Mouse (Mus musculus) CH12.LX (cell line): ENCODE results near the gene Deup1. TPM values are rescaled to one million over a fixed set of nuclear protein-coding genes. Genes with fewer than 3 reads are reported as not detected.

ENCODE experiments used
- DNase-seq: peaks from one replicate; pipeline ENCODE4 v3.0.0-alpha.2; 2013; ENCODE audit errors: extremely low read depth
- H3K27ac ChIP-seq: 2 replicates; pipeline ENCODE4 v1.5.1; 2012; ENCODE audit warnings: low read depth, mild to moderate bottlenecking, control low read depth, moderate library complexity; ENCODE audit not compliant: insufficient read depth
- H3K27me3 ChIP-seq: replicated peaks from 2 replicates; pipeline ENCODE3; 2012; ENCODE audit warnings: inconsistent platforms
- H3K36me3 ChIP-seq, 2 experiments: replicated peaks in 1 of 2; 2 replicates each; pipeline versions ENCODE3 to v1.6.1; 2012; ENCODE audit warnings: inconsistent platforms in 1 of 2, low read length in 1 of 2, mild to moderate bottlenecking in 1 of 2, mixed read lengths in 1 of 2, moderate library complexity in 1 of 2; ENCODE audit not compliant: control insufficient read depth in 1 of 2, insufficient read depth in 1 of 2
- H3K4me1 ChIP-seq, 2 experiments: 2 replicates each; pipeline ENCODE4 v1.6.1; 2012; ENCODE audit warnings: inconsistent platforms in 1 of 2, moderate library complexity in 1 of 2; ENCODE audit not compliant: insufficient read depth in 2 of 2, control insufficient read depth in 1 of 2
- H3K4me2 ChIP-seq: 2 replicates; pipeline ENCODE4 v1.6.1; 2012; ENCODE audit warnings: low read depth, mild to moderate bottlenecking, control low read depth; ENCODE audit not compliant: poor library complexity, insufficient read depth, severe bottlenecking
- H3K4me3 ChIP-seq, 3 experiments: fragments of 150-350 bp in 1 of 3; sonication (generic) in 1 of 3; replicated peaks in 1 of 3; 2 replicates each; pipeline versions ENCODE3 to v1.5.1; 2011 to 2012; ENCODE audit warnings: low read depth in 2 of 3, low read length in 2 of 3, mild to moderate bottlenecking in 2 of 3, moderate library complexity in 2 of 3, control low read depth in 1 of 3, improper control_type of control experiment in 1 of 3, inconsistent platforms in 1 of 3, mixed read lengths in 1 of 3; ENCODE audit not compliant: poor library complexity in 1 of 3
- H3K79me2 ChIP-seq: replicated peaks from 2 replicates; pipeline ENCODE4 v1.6.1; 2012; ENCODE audit warnings: mild to moderate bottlenecking, moderate library complexity; ENCODE audit not compliant: control insufficient read depth, poor library complexity, insufficient read depth, severe bottlenecking; ENCODE audit errors: extremely low read depth
- H3K9ac ChIP-seq: 2 replicates; pipeline ENCODE4 v1.6.1; 2012; ENCODE audit warnings: low read depth, mild to moderate bottlenecking, control low read depth, moderate library complexity; ENCODE audit not compliant: insufficient read depth
- H3K9me3 ChIP-seq: replicated peaks from 2 replicates; pipeline ENCODE3; 2012; ENCODE audit warnings: low read length, inconsistent platforms, mixed read lengths
- BHLHE40 ChIP-seq: IDR thresholded peaks from 2 replicates; pipeline ENCODE4 v1.6.1; 2011; ENCODE audit warnings: mild to moderate bottlenecking, low read depth, low read length, improper control_type of control experiment
- CHD1 ChIP-seq: IDR thresholded peaks from 2 replicates; pipeline ENCODE4 v1.6.1; 2012; ENCODE audit warnings: low read depth, low read length, improper control_type of control experiment, inconsistent platforms
- CHD2 ChIP-seq: IDR thresholded peaks from 2 replicates; pipeline ENCODE4 v1.6.1; 2011; ENCODE audit warnings: low read length, improper control_type of control experiment
- CTCF ChIP-seq, 2 experiments: IDR thresholded peaks in 1 of 2; conservative IDR thresholded peaks in 1 of 2; 2 replicates each; pipeline ENCODE4 v1.5.1; 2011 to 2012; ENCODE audit warnings: low read depth in 2 of 2, low read length in 2 of 2, improper control_type of control experiment in 1 of 2, inconsistent platforms in 1 of 2, mild to moderate bottlenecking in 1 of 2, moderate library complexity in 1 of 2
- EP300 ChIP-seq: IDR thresholded peaks from 2 replicates; pipeline ENCODE4 v1.6.1; 2011; ENCODE audit warnings: low read length, improper control_type of control experiment
- ETS1 ChIP-seq: conservative IDR thresholded peaks from 2 replicates; pipeline ENCODE4 v1.6.1; 2012; ENCODE audit warnings: low read depth, mild to moderate bottlenecking, inconsistent platforms, low read length, improper control_type of control experiment, moderate library complexity
- GABPA ChIP-seq: IDR thresholded peaks from 2 replicates; pipeline ENCODE4 v1.6.1; 2012; ENCODE audit warnings: low read depth, low read length, improper control_type of control experiment, inconsistent platforms; ENCODE audit not compliant: insufficient replicate concordance
- HCFC1 ChIP-seq: IDR thresholded peaks from 2 replicates; pipeline ENCODE4 v1.6.1; 2012; ENCODE audit warnings: low read depth, mild to moderate bottlenecking, inconsistent platforms, low read length, improper control_type of control experiment
- IRF4 ChIP-seq: IDR thresholded peaks from 2 replicates; pipeline ENCODE4 v1.6.1; 2014; ENCODE audit warnings: low read depth, mild to moderate bottlenecking, inconsistent platforms, low read length, improper control_type of control experiment
- JUND ChIP-seq: conservative IDR thresholded peaks from 2 replicates; pipeline ENCODE4 v1.6.1; 2011; ENCODE audit warnings: low read depth, low read length, improper control_type of control experiment
- KAT2A ChIP-seq: IDR thresholded peaks from 2 replicates; pipeline ENCODE4 v1.6.1; 2012; ENCODE audit warnings: low read length, improper control_type of control experiment, inconsistent platforms; ENCODE audit not compliant: insufficient replicate concordance
- MAFK ChIP-seq: IDR thresholded peaks from 2 replicates; pipeline ENCODE4 v1.6.1; 2011; ENCODE audit warnings: low read length, improper control_type of control experiment; ENCODE audit not compliant: insufficient replicate concordance
- MAX ChIP-seq: IDR thresholded peaks from 2 replicates; pipeline ENCODE4 v1.6.1; 2011; ENCODE audit warnings: low read length, improper control_type of control experiment
- MXI1 ChIP-seq: IDR thresholded peaks from 2 replicates; pipeline ENCODE4 v1.6.1; 2011; ENCODE audit warnings: mild to moderate bottlenecking, low read depth, low read length, improper control_type of control experiment
- MYC ChIP-seq: IDR thresholded peaks from 2 replicates; pipeline ENCODE4 v1.6.1; 2011; ENCODE audit warnings: low read depth, mild to moderate bottlenecking, improper control_type of control experiment, low read length
- NELFE ChIP-seq: IDR thresholded peaks from 2 replicates; pipeline ENCODE4 v1.6.1; 2011; ENCODE audit warnings: low read depth, low read length, improper control_type of control experiment
- POLR2A ChIP-seq: IDR thresholded peaks from 2 replicates; pipeline ENCODE4 v1.6.1; 2011; ENCODE audit warnings: low read depth, mild to moderate bottlenecking, improper control_type of control experiment, low read length
- RAD21 ChIP-seq: IDR thresholded peaks from 2 replicates; pipeline ENCODE4 v1.6.1; 2011; ENCODE audit warnings: low read depth, mild to moderate bottlenecking, low read length, improper control_type of control experiment, moderate library complexity
- RCOR1 ChIP-seq: conservative IDR thresholded peaks from 2 replicates; pipeline ENCODE4 v1.6.1; 2012; ENCODE audit warnings: low read depth, mild to moderate bottlenecking, inconsistent platforms, low read length, improper control_type of control experiment
- SIN3A ChIP-seq: IDR thresholded peaks from 2 replicates; pipeline ENCODE4 v1.6.1; 2012; ENCODE audit warnings: low read length, improper control_type of control experiment, inconsistent platforms
- TCF12 ChIP-seq: IDR thresholded peaks from 2 replicates; pipeline ENCODE4 v1.6.1; 2014; ENCODE audit warnings: low read depth, mild to moderate bottlenecking, inconsistent platforms, low read length, improper control_type of control experiment
- USF1 ChIP-seq: IDR thresholded peaks from 2 replicates; pipeline ENCODE4 v1.6.1; 2014; ENCODE audit warnings: low read depth, mild to moderate bottlenecking, inconsistent platforms, low read length, improper control_type of control experiment
- USF2 ChIP-seq: conservative IDR thresholded peaks from 2 replicates; pipeline ENCODE4 v1.6.1; 2011; ENCODE audit warnings: low read depth, low read length, improper control_type of control experiment
- ZC3H11A ChIP-seq: IDR thresholded peaks from 2 replicates; pipeline ENCODE4 v1.6.1; 2012; ENCODE audit warnings: low read depth, mild to moderate bottlenecking, inconsistent platforms, low read length, improper control_type of control experiment
- ZMIZ1 ChIP-seq: IDR thresholded peaks from 2 replicates; pipeline ENCODE4 v1.6.1; 2012; ENCODE audit warnings: low read depth, mild to moderate bottlenecking, inconsistent platforms, low read length, improper control_type of control experiment
- ZNF384 ChIP-seq: IDR thresholded peaks from 2 replicates; pipeline ENCODE4 v1.6.1; 2012; ENCODE audit warnings: low read depth, low read length, improper control_type of control experiment, inconsistent platforms
- dilution Hi-C: fragments of 300-500 bp; cut with MboI; formaldehyde crosslinking; loops from 2 replicates; pipeline ENCODE4 v1.14.3; 2020; ENCODE audit warnings: low sequenced_read_pairs; ENCODE audit not compliant: extremely low pct_unique_long_range_greater_than_20kb, extremely low pct_ligation_motif_present
- in situ Hi-C: fragments of 300-500 bp; cut with MboI; formaldehyde crosslinking; loops from 3 replicates; pipeline ENCODE4 v1.14.3; 2019; ENCODE audit warnings: low sequenced_read_pairs, low pct_ligation_motif_present, low pct_unique_long_range_greater_than_20kb, mixed read lengths
- polyA plus RNA-seq: library from polyadenylated mRNA; unstranded; fragments of >175 nt; gene quantifications from 2 replicates; pipeline ENCODE4 v1.2.1, GENCODE M21; 2012; ENCODE audit warnings: low read depth; ENCODE audit not compliant: insufficient read length
- total RNA-seq, 2 experiments: library from RNA; depleted of rRNA; stranded (reverse); fragments of 300-350 nt in 1 of 2; fragments of >200 nt in 1 of 2; gene quantifications; 2 replicates each; pipeline ENCODE4 v1.2.3; 2012 to 2014

Deup1 gene
- total and polyA plus RNA-seq, 3 experiments, result 0.04 to 0.42 (median 0.29) TPM

- Histone ChIP-seq H3K79me2 (no peaks in the 10 kb centered on the region), H3K9ac (no peak overlapping the region), H3K27ac (no peak overlapping the region), H3K36me3 (no peaks in the 10 kb centered on the region), H3K4me2 (no peak overlapping the region), H3K27me3 (no peaks in the 10 kb centered on the region), H3K4me3 (no peak overlapping the region), H3K4me1 (peaks cover 6 to 33% of the 10 kb centered on the region in 2 experiments), H3K9me3 (no peaks in the 10 kb centered on the region)
- DNase-seq, result no peak
- dilution Hi-C loops (no loop called here), in situ Hi-C loops (no loop called here)
- no peak for TF ChIP-seq USF2
- TF ChIP-seq ETS1, result no peak
- TF ChIP-seq MYC, result no peak
- TF ChIP-seq POLR2A, result no peak
- no peak for TF ChIP-seq IRF4
- TF ChIP-seq KAT2A, result no peak
- no peak for TF ChIP-seq ZC3H11A
- TF ChIP-seq EP300, result no peak
- TF ChIP-seq CHD2, result no peak
- TF ChIP-seq RCOR1, result no peak
- no peak for TF ChIP-seq ZNF384
- TF ChIP-seq JUND, result no peak
- TF ChIP-seq USF1, result no peak
- no peak for TF ChIP-seq BHLHE40
Observed at GRCm38 (mm10) chr9:15585956-15586355, 41.8 kb downstream of the Deup1 start.

- H3K36me3 ChIP-seq, result no peaks in the 10 kb centered on the region
- H3K79me2 ChIP-seq, result no peaks in the 10 kb centered on the region
- no peak overlapping the region for H3K9ac ChIP-seq
- no peak overlapping the region for H3K4me2 ChIP-seq
- H3K4me3 ChIP-seq, result no peak overlapping the region
- in situ Hi-C loops (no loop called here), dilution Hi-C loops (no loop called here)
- no peaks in the 10 kb centered on the region for H3K9me3 ChIP-seq
- DNase-seq, result no peak
- H3K27ac ChIP-seq, result no peak overlapping the region
- no peaks in the 10 kb centered on the region for H3K27me3 ChIP-seq
- H3K4me1 ChIP-seq, result peaks cover 11 to 39% of the 10 kb centered on the region in 2 experiments
- no peak for TF ChIP-seq BHLHE40
- no peak for TF ChIP-seq USF1
- no peak for TF ChIP-seq ZMIZ1
- TF ChIP-seq HCFC1, result no peak
- no peak for TF ChIP-seq GABPA
- TF ChIP-seq MXI1, result no peak
- no peak for TF ChIP-seq CTCF (conservative IDR thresholded peaks at IDR 0.05 in 1 of 2, IDR thresholded peaks at IDR 0.05 in 1 of 2; ENCODE audit: low read depth in 2 of 2, low read length in 2 of 2)
- TF ChIP-seq CHD1, result no peak
- TF ChIP-seq MAX, result no peak
- TF ChIP-seq POLR2A, result no peak
- no peak for TF ChIP-seq RCOR1
- TF ChIP-seq ETS1, result no peak
- TF ChIP-seq MAFK, result no peak
- no peak for TF ChIP-seq NELFE
- TF ChIP-seq CHD2, result no peak
- no peak for TF ChIP-seq RAD21
- no peak for TF ChIP-seq MYC
- TF ChIP-seq SIN3A, result no peak
- no peak for TF ChIP-seq TCF12
Observed at GRCm38 (mm10) chr9:15584209-15584608, 43.5 kb downstream of the Deup1 start.
